Mouse (Mus musculus) E14TG2a.4 (cell line): ENCODE measurements at regions not wholly inside any gene's neighbourhood (a gene's known extent, or its start where the extent isn't known, plus 50 kb on each side); places are given as distances from the start of the nearest gene placed in this dataset.

Source experiments
- CTCF ChIP-seq: conservative IDR thresholded peaks from 2 replicates; pipeline ENCODE4 v1.5.1; 2014; ENCODE audit warnings: low read length
- NANOG ChIP-seq: IDR thresholded peaks from 2 replicates; pipeline ENCODE4 v1.6.1; 2014; ENCODE audit warnings: borderline replicate concordance, low read length, mixed read lengths
- POU5F1 ChIP-seq: IDR thresholded peaks from 2 replicates; pipeline ENCODE4 v1.6.1; 2014; ENCODE audit warnings: low read length, borderline replicate concordance

DNA sequence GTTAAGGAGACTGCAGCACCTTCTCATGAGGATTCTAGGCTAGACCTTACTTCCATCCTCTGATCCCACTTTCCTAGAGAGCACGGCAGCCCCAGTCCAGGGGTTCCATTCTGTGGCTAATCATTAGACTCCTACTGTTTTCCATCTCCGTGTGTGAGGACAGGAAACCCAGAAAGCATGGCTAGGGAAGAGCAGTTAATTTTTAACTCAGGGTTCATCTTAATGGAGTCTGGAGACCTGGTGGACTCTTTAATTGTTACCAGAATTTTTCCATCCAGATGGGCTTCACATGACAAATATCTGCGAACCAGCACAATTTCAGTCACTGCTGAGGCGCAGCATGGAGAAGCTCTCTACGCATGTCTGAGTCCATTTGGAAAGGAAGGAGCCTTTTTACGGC, 222.8 kb upstream of the Prdm1 start:
- TF ChIP-seq CTCF, result no peak
- no peak for TF ChIP-seq NANOG
- no peak for TF ChIP-seq POU5F1
